Mouse (Mus musculus) liver, embryonic 12.5 days (tissue): Measurements from ENCODE around the gene Dnah3. TPM values are rescaled to one million over a fixed set of nuclear protein-coding genes. Genes with fewer than 3 reads are reported as not detected.

Experiments used
- ATAC-seq: fragments of 200-750 bp; cut with Nextera tagmentation; 2 replicates; pipeline ENCODE4 v1.8.0; 2017; ENCODE audit warnings: moderate number of reproducible peaks, mild to moderate bottlenecking, moderate library complexity
- H3K27ac ChIP-seq: fragments of 300-500 bp; sonication (generic); 2 replicates; pipeline ENCODE4 v1.5.1; 2016; ENCODE audit warnings: mild to moderate bottlenecking
- H3K27me3 ChIP-seq: fragments of 300-500 bp; sonication (generic); replicated peaks from 2 replicates; pipeline ENCODE4 v1.6.1; 2016; ENCODE audit warnings: mild to moderate bottlenecking, moderate library complexity
- H3K36me3 ChIP-seq: fragments of 300-500 bp; sonication (generic); 2 replicates; pipeline ENCODE4 v1.6.1; 2016; ENCODE audit warnings: mild to moderate bottlenecking, moderate library complexity
- H3K4me1 ChIP-seq: fragments of 300-500 bp; sonication (generic); 2 replicates; pipeline ENCODE4 v1.6.1; 2016
- H3K4me2 ChIP-seq: fragments of 300-500 bp; sonication (generic); 2 replicates; pipeline ENCODE4 v1.6.1; 2016; ENCODE audit warnings: mild to moderate bottlenecking, moderate library complexity
- H3K4me3 ChIP-seq: fragments of 300-500 bp; sonication (generic); 2 replicates; pipeline ENCODE4 v1.5.1; 2016; ENCODE audit warnings: mild to moderate bottlenecking, moderate library complexity
- H3K9ac ChIP-seq: fragments of 300-500 bp; sonication (generic); 2 replicates; pipeline ENCODE4 v1.6.1; 2016; ENCODE audit warnings: mild to moderate bottlenecking, moderate library complexity
- H3K9me3 ChIP-seq: fragments of 300-500 bp; sonication (generic); replicated peaks from 2 replicates; pipeline ENCODE4 v1.6.1; 2016; ENCODE audit warnings: mild to moderate bottlenecking, moderate library complexity
- WGBS: fragments of 180-500 bp; shearing (Covaris S2); methylation state at CpG from one replicate; pipeline ENCODE4 v1.1.7; 2016; ENCODE audit not compliant: insufficient replicate concordance; 5-methylcytosine and 5-hydroxymethylcytosine counted together
- polyA plus RNA-seq: library from polyadenylated mRNA; unstranded; fragments of >200 nt; fragmentation: Nextera tagmentation; extraction: Ambion mirVana; gene quantifications from 2 replicates; pipeline ENCODE4 v1.2.1, GENCODE M21; 2016

Dnah3 gene
- polyA plus RNA-seq = not detected in 2 replicates

- Histone ChIP-seq H3K27me3 (no peaks in the 10 kb centered on the region), H3K4me1 (no peaks in the 10 kb centered on the region), H3K27ac (no peak within 1 kb of the TSS), H3K9ac (no peak within 1 kb of the TSS), H3K36me3 (no peaks in the 10 kb centered on the region), H3K9me3 (no peaks in the 10 kb centered on the region), H3K4me3 (no peak within 1 kb of the TSS), H3K4me2 (no peak within 1 kb of the TSS)
- no peak for ATAC-seq
- WGBS = 65% methylated on average over 6 of the region's 6 CpGs
Observed at GRCm38 (mm10) chr7:120095180-120095579, at the start of gene Dnah3. Dnah3 (minus strand) TSS chr7:120095280.

- ATAC-seq = no peak
- H3K4me1 ChIP-seq = no peaks in the 10 kb centered on the region
- H3K36me3 ChIP-seq = no peaks in the 10 kb centered on the region
- H3K9me3 ChIP-seq = no peaks in the 10 kb centered on the region
- 42% methylated on average over 1 of the region's 1 CpGs for WGBS
- no peak overlapping the region for H3K4me2 ChIP-seq
- no peak overlapping the region for H3K4me3 ChIP-seq
- H3K27ac ChIP-seq = no peak overlapping the region
- H3K9ac ChIP-seq = no peak overlapping the region
- no peaks in the 10 kb centered on the region for H3K27me3 ChIP-seq
Observed at GRCm38 (mm10) chr7:120142743-120143142, 47.7 kb upstream of the Dnah3 start.

DNA sequence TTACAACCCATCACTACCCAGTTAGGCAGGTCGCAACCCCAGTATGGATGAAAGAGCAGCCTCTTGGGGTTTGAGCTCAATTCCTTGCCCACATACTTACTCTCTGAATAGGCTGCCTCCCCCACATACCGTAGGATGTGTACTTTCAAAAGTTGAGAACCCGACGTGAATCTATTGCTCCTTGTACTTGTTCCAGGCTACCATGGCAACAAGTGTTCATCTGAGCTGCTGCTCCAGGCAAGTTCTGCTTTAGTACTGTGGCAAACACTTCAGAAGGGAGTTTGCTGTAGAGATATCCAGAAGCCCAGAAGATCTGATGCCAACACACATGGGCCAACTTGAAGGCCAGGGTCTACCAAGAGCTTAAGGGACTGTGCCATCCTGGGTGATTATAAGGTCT is 33.9 kb upstream of the Dnah3 start:
- Histone ChIP-seq H3K27me3 (no peaks in the 10 kb centered on the region), H3K4me3 (no peak overlapping the region), H3K9me3 (no peaks in the 10 kb centered on the region), H3K27ac (no peak overlapping the region), H3K4me2 (no peak overlapping the region), H3K9ac (no peak overlapping the region), H3K4me1 (no peaks in the 10 kb centered on the region), H3K36me3 (no peaks in the 10 kb centered on the region)
- WGBS = 71% methylated on average over 4 of the region's 4 CpGs
- ATAC-seq = no peak

- H3K4me2 ChIP-seq = no peak overlapping the region
- ATAC-seq = no peak
- WGBS = 33% methylated on average over 4 of the region's 4 CpGs
- H3K4me1 ChIP-seq = no peaks in the 10 kb centered on the region
- no peak overlapping the region for H3K27ac ChIP-seq
- no peak overlapping the region for H3K9ac ChIP-seq
- H3K4me3 ChIP-seq = no peak overlapping the region
- no peaks in the 10 kb centered on the region for H3K9me3 ChIP-seq
- no peaks in the 10 kb centered on the region for H3K36me3 ChIP-seq
- no peaks in the 10 kb centered on the region for H3K27me3 ChIP-seq
Observed at GRCm38 (mm10) chr7:120127686-120128059, 32.6 kb upstream of the Dnah3 start.

GRCm38 (mm10) chr7:120126976-120127685 is 32.1 kb upstream of the Dnah3 start:
- ATAC-seq = no peak
- Histone ChIP-seq H3K4me1 (no peaks in the 10 kb centered on the region), H3K9ac (no peak overlapping the region), H3K36me3 (no peaks in the 10 kb centered on the region), H3K27me3 (no peaks in the 10 kb centered on the region), H3K4me2 (no peak overlapping the region), H3K4me3 (no peak overlapping the region), H3K9me3 (no peaks in the 10 kb centered on the region), H3K27ac (no peak overlapping the region)
- WGBS = 41% methylated on average over 5 of the region's 5 CpGs

DNA sequence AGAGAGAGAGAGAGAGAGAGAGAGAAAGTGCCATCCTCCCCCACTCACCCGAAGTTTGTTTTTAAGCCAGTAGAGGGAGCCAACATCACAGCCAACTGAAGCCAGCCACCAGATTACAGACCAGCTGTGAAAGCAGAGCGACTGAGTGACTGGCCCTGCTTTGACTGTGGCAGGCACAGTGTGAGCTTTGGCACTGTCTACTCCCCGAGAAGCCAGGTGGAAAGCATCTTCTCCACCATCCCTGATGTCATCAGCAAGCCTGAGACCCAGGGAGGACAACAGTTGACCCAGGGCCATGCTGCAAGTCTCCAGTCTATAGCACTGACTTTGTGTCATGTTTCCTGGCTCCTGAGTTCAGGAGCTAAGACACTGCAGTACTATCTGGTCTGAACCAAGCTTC is 29.8 kb upstream of the Dnah3 start:
- WGBS = 6% methylated on average over 3 of the region's 3 CpGs
- 0 out of 2 replicates have a peak, but pooled peaks have one; percentile 54 for ATAC-seq
- Histone ChIP-seq H3K9me3 (no peaks in the 10 kb centered on the region), H3K9ac (no peak overlapping the region), H3K27me3 (no peaks in the 10 kb centered on the region), H3K27ac (no peak overlapping the region), H3K4me3 (no peak overlapping the region), H3K4me1 (no peaks in the 10 kb centered on the region), H3K4me2 (no peak overlapping the region), H3K36me3 (no peaks in the 10 kb centered on the region)

DNA sequence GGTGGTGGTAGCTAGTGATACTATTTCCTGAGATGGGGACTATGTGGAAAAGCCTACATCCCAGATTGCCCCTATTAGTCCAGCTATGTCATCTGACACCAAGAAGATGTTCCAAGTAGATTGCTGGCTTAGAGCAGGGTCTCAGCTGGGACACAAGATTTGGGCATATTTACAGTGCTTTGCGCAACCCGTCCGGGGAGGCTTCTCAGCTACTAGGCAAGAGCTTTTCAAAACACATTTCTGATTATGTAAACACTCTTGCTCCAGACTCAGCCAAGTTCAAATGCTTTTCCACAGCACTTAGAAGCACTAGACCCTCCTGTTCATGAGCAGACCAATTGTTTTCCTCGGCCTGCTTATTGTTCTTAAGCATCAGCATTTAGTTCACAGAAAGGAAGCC is 28.7 kb upstream of the Dnah3 start:
- WGBS = 73% methylated on average over 4 of the region's 4 CpGs
- Histone ChIP-seq H3K9ac (no peak overlapping the region), H3K36me3 (no peaks in the 10 kb centered on the region), H3K27me3 (no peaks in the 10 kb centered on the region), H3K9me3 (no peaks in the 10 kb centered on the region), H3K4me2 (no peak overlapping the region), H3K4me1 (no peaks in the 10 kb centered on the region), H3K27ac (no peak overlapping the region), H3K4me3 (no peak overlapping the region)
- ATAC-seq = no peak

GRCm38 (mm10) chr7:120117529-120117928 is 22.4 kb upstream of the Dnah3 start:
- no peak for ATAC-seq
- Histone ChIP-seq H3K4me3 (no peak overlapping the region), H3K9me3 (no peaks in the 10 kb centered on the region), H3K27me3 (no peaks in the 10 kb centered on the region), H3K9ac (no peak overlapping the region), H3K27ac (no peak overlapping the region), H3K36me3 (no peaks in the 10 kb centered on the region), H3K4me2 (no peak overlapping the region), H3K4me1 (no peaks in the 10 kb centered on the region)
- 55% methylated on average over 6 of the region's 6 CpGs for WGBS

- H3K9ac ChIP-seq = no peak overlapping the region
- WGBS = 80% methylated on average over 5 of the region's 5 CpGs
- no peak overlapping the region for H3K4me2 ChIP-seq
- no peaks in the 10 kb centered on the region for H3K9me3 ChIP-seq
- no peaks in the 10 kb centered on the region for H3K36me3 ChIP-seq
- no peak for ATAC-seq
- no peak overlapping the region for H3K4me3 ChIP-seq
- no peak overlapping the region for H3K27ac ChIP-seq
- no peaks in the 10 kb centered on the region for H3K4me1 ChIP-seq
- H3K27me3 ChIP-seq = no peaks in the 10 kb centered on the region
Observed at GRCm38 (mm10) chr7:120116976-120117375, 21.9 kb upstream of the Dnah3 start.

DNA sequence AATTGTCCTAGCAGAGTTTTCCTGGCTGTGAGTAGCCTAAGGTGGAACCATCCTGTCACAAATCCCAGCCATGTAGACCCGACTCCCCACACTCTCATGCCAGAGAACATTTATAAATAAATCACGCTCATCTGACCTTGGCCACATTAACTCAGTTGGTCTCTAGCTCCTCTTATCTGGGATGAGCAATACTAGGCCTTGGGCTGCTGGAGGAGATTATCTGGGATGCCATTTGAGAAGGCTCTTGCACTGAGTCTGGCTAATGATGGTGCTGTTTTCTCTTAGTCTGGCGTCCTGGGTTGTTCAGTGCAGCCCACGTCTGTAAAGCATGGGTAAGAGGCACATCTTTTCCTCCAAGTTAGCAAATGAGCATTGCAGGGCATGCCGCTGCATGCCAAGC is 14.6 kb upstream of the Dnah3 start:
- Histone ChIP-seq H3K9ac (no peak overlapping the region), H3K4me3 (no peak overlapping the region), H3K27me3 (no peaks in the 10 kb centered on the region), H3K9me3 (no peaks in the 10 kb centered on the region), H3K4me2 (no peak overlapping the region), H3K4me1 (no peaks in the 10 kb centered on the region), H3K36me3 (no peaks in the 10 kb centered on the region), H3K27ac (no peak overlapping the region)
- 58% methylated on average over 5 of the region's 5 CpGs for WGBS
- no peak for ATAC-seq

- ATAC-seq = no peak
- WGBS = 59% methylated on average over 2 of the region's 2 CpGs
- peaks cover 16% of the 10 kb centered on the region; the same call in 1 of the 2 replicates for H3K4me1 ChIP-seq
- no peak overlapping the region for H3K4me3 ChIP-seq
- no peaks in the 10 kb centered on the region for H3K9me3 ChIP-seq
- H3K9ac ChIP-seq = no peak overlapping the region
- no peak overlapping the region for H3K27ac ChIP-seq
- peaks cover 12% of the 10 kb centered on the region; the same call in 1 of the 2 replicates for H3K27me3 ChIP-seq
- no peaks in the 10 kb centered on the region for H3K36me3 ChIP-seq
- no peak overlapping the region for H3K4me2 ChIP-seq
Observed at GRCm38 (mm10) chr7:120106356-120106755, 11.3 kb upstream of the Dnah3 start.

DNA sequence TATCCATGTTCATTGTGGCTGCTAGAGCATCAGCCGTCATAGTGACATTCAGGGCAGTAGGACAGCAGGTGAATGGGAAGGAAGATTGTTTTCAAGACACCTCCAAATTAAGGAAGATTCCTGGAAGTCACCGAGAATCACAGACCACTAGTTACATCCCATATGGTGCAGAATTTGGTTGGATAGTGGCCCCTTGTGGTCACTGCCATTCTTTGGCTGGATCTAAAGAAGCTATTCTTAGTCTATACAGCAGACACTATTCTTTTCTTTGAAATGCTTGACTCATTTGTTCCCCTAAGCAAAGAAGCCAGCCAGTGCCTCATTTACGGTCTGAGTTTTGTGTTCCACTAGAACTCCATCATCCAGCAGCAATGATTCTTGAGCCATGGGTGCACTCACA is 9.9 kb upstream of the Dnah3 start:
- WGBS = 63% methylated on average over 3 of the region's 3 CpGs
- H3K9ac ChIP-seq = no peak overlapping the region
- no peak overlapping the region for H3K4me3 ChIP-seq
- no peak overlapping the region for H3K27ac ChIP-seq
- H3K36me3 ChIP-seq = no peaks in the 10 kb centered on the region
- H3K4me2 ChIP-seq = no peak overlapping the region
- no peaks in the 10 kb centered on the region for H3K9me3 ChIP-seq
- no peak for ATAC-seq
- peaks cover 12% of the 10 kb centered on the region; the same call in 1 of the 2 replicates for H3K27me3 ChIP-seq
- H3K4me1 ChIP-seq = peaks cover 16% of the 10 kb centered on the region; the same call in 1 of the 2 replicates
